Mouse (Mus musculus) adrenal gland, adult 18-20 months (tissue): ENCODE data around the gene Acot11. TPM values are rescaled to one million over a fixed set of nuclear protein-coding genes. Genes with fewer than 3 reads are reported as not detected.

Experiments used
- DNase-seq, 2 experiments: peaks; one replicate each; pipeline ENCODE4 v3.0.0; 2021 to 2022; ENCODE audit warnings: low spot score in 2 of 2
- total RNA-seq, 2 experiments: library from RNA; stranded (reverse); gene quantifications; 1 replicate in 1 of 2; 2 replicates in 1 of 2; pipeline ENCODE4 v1.2.3; 2021

The Acot11 gene
- total RNA-seq, 2 experiments from 2014 or later = 99.8 to 239 TPM

DNA sequence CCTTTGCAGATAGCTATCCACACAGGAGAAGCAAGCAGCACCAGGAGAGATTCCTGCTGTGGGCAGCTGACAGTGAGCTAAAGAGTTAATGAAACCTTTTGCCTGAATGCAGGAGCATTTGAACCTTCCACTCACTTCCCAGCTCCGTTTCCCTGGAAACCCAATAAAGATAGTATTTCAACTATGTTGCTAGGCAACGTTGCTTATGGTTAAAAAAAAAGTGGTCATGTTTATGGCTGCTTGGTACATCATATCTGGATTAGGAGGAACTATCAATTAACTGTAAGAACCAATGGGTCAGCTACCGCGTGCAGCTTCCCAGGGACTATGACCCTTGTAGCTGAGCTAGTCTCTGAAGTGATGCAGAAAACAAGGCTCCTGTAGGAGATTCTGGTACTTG lies 104.0 kb downstream of the Acot11 start:
- no peak for DNase-seq

DNA sequence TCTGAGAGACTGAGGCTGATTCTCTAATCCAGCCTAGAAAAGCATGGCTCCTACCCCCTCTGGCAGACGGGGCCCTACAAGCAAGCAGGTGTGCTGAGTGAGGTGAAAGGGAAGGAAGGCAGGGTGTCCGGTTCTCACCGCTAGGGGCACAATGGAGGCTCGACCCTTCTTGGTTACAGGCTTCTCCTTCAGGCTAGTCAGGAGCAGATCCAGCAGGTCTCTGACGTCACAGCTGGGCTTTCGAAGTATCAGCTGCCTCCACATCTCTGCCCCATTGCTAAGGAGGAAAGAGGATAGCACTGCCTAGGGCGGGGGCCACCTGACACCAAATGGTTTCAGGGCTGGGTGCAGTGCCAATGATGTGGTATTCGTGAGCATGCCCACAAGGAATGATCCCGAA lies 104.8 kb downstream of the Acot11 start:
- no peak for DNase-seq

Other genes starting within 250 kb of the Acot11 start
- gene Dhcr24, start 244.0 kb downstream of the Acot11 start, total RNA-seq = 100 to 1,000 TPM in 1 of 2 experiments, 10 to 100 TPM in 1; 44.3 to 281 TPM
- gene Lexm, start 187.8 kb downstream of the Acot11 start, total RNA-seq = not detected
- under 1 TPM in 1 of 2 experiments, not detected in 1; 0.10 TPM for gene Ttc22, start 182.6 kb downstream of the Acot11 start, total RNA-seq
- gene Pars2, start 153.9 kb downstream of the Acot11 start, total RNA-seq = 1 to 10 TPM; 3.2 to 4.9 TPM
- gene Ttc4, start 126.1 kb downstream of the Acot11 start, total RNA-seq = 10 to 100 TPM; 21.9 to 22.1 TPM
- gene Mroh7, start 74.1 kb downstream of the Acot11 start, total RNA-seq = 1 to 10 TPM; 1.5 to 1.7 TPM
- under 1 TPM; 0.20 to 0.26 TPM for gene Fam151a, start 71.1 kb downstream of the Acot11 start, total RNA-seq
- gene Ssbp3, start 105.7 kb upstream of the Acot11 start, total RNA-seq = 10 to 100 TPM; 70.5 to 75.9 TPM